Mouse (Mus musculus): Measurements from ENCODE around the gene Atp5j2.

- TF ChIP-seq POLR2A (IDR thresholded peaks at IDR 0.05; ENCODE audit: insufficient read depth, low read length) (no peak), EP300 (IDR thresholded peaks at IDR 0.05; ENCODE audit: insufficient read depth, low read depth, low read length) (no peak), CTCF (IDR thresholded peaks at IDR 0.05; ENCODE audit: low read depth, low read length) (no peak)
These were observed 2.4 kb downstream of the Atp5j2 start for GRCm38 (mm10) chr5:145189416-145189815.
